Mouse (Mus musculus): ENCODE results near the gene Nrp1. TPM values are rescaled to one million over a fixed set of nuclear protein-coding genes. Genes with fewer than 3 reads are reported as not detected.

Nrp1 gene
- polyA plus RNA-seq (2015; fragmentation: Nextera tagmentation; extraction: Ambion mirVana) = 77.4 and 89.0 TPM in 2 replicates

- Histone ChIP-seq H3K4me3 (peak within 1 kb of the TSS; percentile 83), H3K4me1 (peaks cover 36% of the 10 kb centered on the region), H3K9me3 (no peaks in the 10 kb centered on the region), H3K27ac (peak within 1 kb of the TSS; percentile 93), H3K36me3 (replicated peaks) (no peaks in the 10 kb centered on the region), H3K4me2 (peak within 1 kb of the TSS; percentile 99), H3K9ac (peak within 1 kb of the TSS; percentile 85), H3K27me3 (replicated peaks) (no peaks in the 10 kb centered on the region)
- peak; percentile 16 for ATAC-seq (replicated peaks)
- WGBS = 0% methylated on average over 21 of the region's 21 CpGs
Measured at GRCm38 (mm10) chr8:128358406-128358755, at the start of gene Nrp1. Gene Nrp1 (plus strand): TSS chr8:128358604.

- Histone ChIP-seq H3K4me1 (no peaks in the 10 kb centered on the region), H3K9ac (no peak overlapping the region), H3K36me3 (replicated peaks) (no peaks in the 10 kb centered on the region), H3K9me3 (no peaks in the 10 kb centered on the region), H3K27ac (no peak overlapping the region), H3K27me3 (replicated peaks) (no peaks in the 10 kb centered on the region), H3K4me2 (no peak overlapping the region), H3K4me3 (no peak overlapping the region)
- ATAC-seq (replicated peaks) = no peak
- WGBS = 94% methylated on average over 2 of the region's 2 CpGs
Measured at GRCm38 (mm10) chr8:128320797-128321196, 37.6 kb upstream of the Nrp1 start.

GRCm38 (mm10) chr8:128327281-128327680 is 31.1 kb upstream of the Nrp1 start:
- 93% methylated on average over 1 of the region's 1 CpGs for WGBS
- no peaks in the 10 kb centered on the region for H3K9me3 ChIP-seq
- no peaks in the 10 kb centered on the region for H3K36me3 ChIP-seq (replicated peaks)

GRCm38 (mm10) chr8:128327922-128328321 is 30.5 kb upstream of the Nrp1 start:
- Histone ChIP-seq H3K27me3 (replicated peaks) (no peaks in the 10 kb centered on the region), H3K9ac (no peak overlapping the region), H3K27ac (no peak overlapping the region), H3K4me1 (no peaks in the 10 kb centered on the region), H3K4me2 (no peak overlapping the region), H3K4me3 (no peak overlapping the region), H3K36me3 (replicated peaks) (no peaks in the 10 kb centered on the region), H3K9me3 (no peaks in the 10 kb centered on the region)
- 7% methylated on average over 2 of the region's 2 CpGs for WGBS
- ATAC-seq (replicated peaks) = no peak

More at GRCm38 (mm10) chr8:128327281-128327680, 31.1 kb upstream of the Nrp1 start:
- Histone ChIP-seq H3K4me3 (no peak overlapping the region), H3K27me3 (replicated peaks) (no peaks in the 10 kb centered on the region), H3K4me2 (no peak overlapping the region), H3K27ac (no peak overlapping the region), H3K4me1 (no peaks in the 10 kb centered on the region), H3K9ac (no peak overlapping the region)
- ATAC-seq (replicated peaks) = no peak

- H3K36me3 ChIP-seq (replicated peaks) = no peaks in the 10 kb centered on the region
- no peak overlapping the region for H3K4me2 ChIP-seq
- no peak for ATAC-seq (replicated peaks)
- H3K9me3 ChIP-seq = no peaks in the 10 kb centered on the region
- no peak overlapping the region for H3K4me3 ChIP-seq
- H3K27ac ChIP-seq = no peak overlapping the region
- WGBS = 88% methylated on average over 3 of the region's 3 CpGs
- H3K4me1 ChIP-seq = no peaks in the 10 kb centered on the region
- no peak overlapping the region for H3K9ac ChIP-seq
- H3K27me3 ChIP-seq (replicated peaks) = no peaks in the 10 kb centered on the region
Measured at GRCm38 (mm10) chr8:128329502-128329901, 28.9 kb upstream of the Nrp1 start.

- H3K36me3 ChIP-seq (replicated peaks) = no peaks in the 10 kb centered on the region
- 76% methylated on average over 3 of the region's 3 CpGs for WGBS
- ATAC-seq (replicated peaks) = no peak
Measured at GRCm38 (mm10) chr8:128335976-128336375, 22.4 kb upstream of the Nrp1 start.

GRCm38 (mm10) chr8:128338951-128339350 is 19.5 kb upstream of the Nrp1 start:
- H3K4me2 ChIP-seq = no peak overlapping the region
- no peaks in the 10 kb centered on the region for H3K9me3 ChIP-seq
- no peaks in the 10 kb centered on the region for H3K27me3 ChIP-seq (replicated peaks)
- H3K9ac ChIP-seq = no peak overlapping the region
- H3K36me3 ChIP-seq (replicated peaks) = no peaks in the 10 kb centered on the region
- 0 out of 2 replicates have a peak, but pooled peaks cover 3% of the 10 kb centered on the region for H3K4me1 ChIP-seq
- H3K4me3 ChIP-seq = no peak overlapping the region
- no peak overlapping the region for H3K27ac ChIP-seq
- no peak for ATAC-seq (replicated peaks)

More at GRCm38 (mm10) chr8:128335976-128336375, 22.4 kb upstream of the Nrp1 start:
- Histone ChIP-seq H3K9me3 (no peaks in the 10 kb centered on the region), H3K4me2 (no peak overlapping the region), H3K9ac (no peak overlapping the region), H3K27ac (no peak overlapping the region), H3K4me1 (0 out of 2 replicates have a peak, but pooled peaks cover 3% of the 10 kb centered on the region), H3K4me3 (no peak overlapping the region), H3K27me3 (replicated peaks) (no peaks in the 10 kb centered on the region)

GRCm38 (mm10) chr8:128339521-128339920 is 18.9 kb upstream of the Nrp1 start:
- H3K27ac ChIP-seq = no peak overlapping the region
- no peak overlapping the region for H3K4me2 ChIP-seq
- H3K9ac ChIP-seq = no peak overlapping the region
- H3K9me3 ChIP-seq = no peaks in the 10 kb centered on the region
- no peak overlapping the region for H3K4me3 ChIP-seq
- H3K4me1 ChIP-seq = 0 out of 2 replicates have a peak, but pooled peaks cover 3% of the 10 kb centered on the region
- H3K36me3 ChIP-seq (replicated peaks) = no peaks in the 10 kb centered on the region
- no peaks in the 10 kb centered on the region for H3K27me3 ChIP-seq (replicated peaks)
- ATAC-seq (replicated peaks) = no peak
- 83% methylated on average over 3 of the region's 3 CpGs for WGBS

- Histone ChIP-seq H3K27ac (no peak overlapping the region), H3K27me3 (replicated peaks) (no peaks in the 10 kb centered on the region), H3K4me3 (no peak overlapping the region), H3K9ac (no peak overlapping the region), H3K4me1 (peaks cover 4% of the 10 kb centered on the region; the same call in 1 of the 2 replicates), H3K9me3 (no peaks in the 10 kb centered on the region), H3K36me3 (replicated peaks) (no peaks in the 10 kb centered on the region), H3K4me2 (no peak overlapping the region)
- ATAC-seq (replicated peaks) = no peak
Measured at GRCm38 (mm10) chr8:128350405-128350804, 8.0 kb upstream of the Nrp1 start.

- no peaks in the 10 kb centered on the region for H3K9me3 ChIP-seq
- H3K27ac ChIP-seq = no peak overlapping the region
- H3K9ac ChIP-seq = no peak overlapping the region
- H3K4me2 ChIP-seq = no peak overlapping the region
- no peaks in the 10 kb centered on the region for H3K36me3 ChIP-seq (replicated peaks)
- no peak overlapping the region for H3K4me3 ChIP-seq
- ATAC-seq (replicated peaks) = no peak
- H3K4me1 ChIP-seq = peaks cover 4% of the 10 kb centered on the region
- no peaks in the 10 kb centered on the region for H3K27me3 ChIP-seq (replicated peaks)
Measured at GRCm38 (mm10) chr8:128351211-128351610, 7.2 kb upstream of the Nrp1 start.

GRCm38 (mm10) chr8:128352821-128353220 is 5.6 kb upstream of the Nrp1 start:
- H3K36me3 ChIP-seq (replicated peaks) = no peaks in the 10 kb centered on the region
- no peaks in the 10 kb centered on the region for H3K27me3 ChIP-seq (replicated peaks)
- no peak overlapping the region for H3K4me2 ChIP-seq
- peaks cover 15% of the 10 kb centered on the region for H3K4me1 ChIP-seq
- ATAC-seq (replicated peaks) = no peak
- no peaks in the 10 kb centered on the region for H3K9me3 ChIP-seq
- no peak overlapping the region for H3K9ac ChIP-seq
- no peak overlapping the region for H3K27ac ChIP-seq
- WGBS = 87% methylated on average over 2 of the region's 2 CpGs
- H3K4me3 ChIP-seq = no peak overlapping the region

GRCm38 (mm10) chr8:128353999-128354398 is 4.4 kb upstream of the Nrp1 start:
- no peaks in the 10 kb centered on the region for H3K27me3 ChIP-seq (replicated peaks)
- H3K9me3 ChIP-seq = no peaks in the 10 kb centered on the region
- no peak overlapping the region for H3K27ac ChIP-seq
- 6% methylated on average over 1 of the region's 1 CpGs for WGBS
- H3K4me1 ChIP-seq = peaks cover 18% of the 10 kb centered on the region
- H3K4me3 ChIP-seq = no peak overlapping the region
- H3K9ac ChIP-seq = no peak overlapping the region
- ATAC-seq (replicated peaks) = no peak
- no peak overlapping the region for H3K4me2 ChIP-seq
- H3K36me3 ChIP-seq (replicated peaks) = no peaks in the 10 kb centered on the region

GRCm38 (mm10) chr8:128355091-128355490 is 3.3 kb upstream of the Nrp1 start:
- no peaks in the 10 kb centered on the region for H3K27me3 ChIP-seq (replicated peaks)

More at GRCm38 (mm10) chr8:128355091-128355490, 3.3 kb upstream of the Nrp1 start:
- Histone ChIP-seq H3K4me2 (no peak overlapping the region), H3K9ac (no peak overlapping the region), H3K4me3 (no peak overlapping the region), H3K9me3 (no peaks in the 10 kb centered on the region), H3K36me3 (replicated peaks) (no peaks in the 10 kb centered on the region), H3K27ac (no peak overlapping the region), H3K4me1 (peaks cover 18% of the 10 kb centered on the region)
- WGBS = 88% methylated on average over 1 of the region's 1 CpGs
- no peak for ATAC-seq (replicated peaks)
